Mouse (Mus musculus): ENCODE results near the gene Lat.

GRCm38 (mm10) chr7:126353994-126354365 lies 15.4 kb downstream of the Lat start:
- TF ChIP-seq CTCF (IDR thresholded peaks at IDR 0.05; ENCODE audit: low read depth, low read length) (no peak), POLR2A (IDR thresholded peaks at IDR 0.05; ENCODE audit: extremely low read depth, insufficient read depth, low read length) (no peak)
